27 mouse cellular contexts compared by ENCODE assay signal in the genomic region with DNA sequence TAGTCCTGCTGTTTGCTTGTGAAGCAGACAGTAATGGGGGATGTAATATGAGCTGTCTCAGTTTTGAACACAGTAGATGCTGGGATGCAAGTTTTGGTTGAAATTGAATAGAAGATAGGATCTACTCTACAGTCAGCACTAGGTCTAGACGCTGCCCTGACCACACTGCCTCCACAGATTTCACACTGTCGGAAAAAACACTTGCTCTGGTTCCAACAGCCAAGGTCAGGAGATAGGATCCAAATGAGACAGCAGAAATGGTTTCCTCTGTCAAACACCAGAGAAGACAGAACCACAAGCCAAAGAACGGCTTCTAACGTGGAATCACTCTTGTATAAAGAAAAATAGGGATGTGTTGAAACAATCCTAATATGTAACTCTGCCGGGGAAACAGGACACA. TPM values are rescaled to one million over a fixed set of nuclear protein-coding genes. Genes with fewer than 3 reads are reported as not detected.
DNase-seq lines count a peak whose midpoint lies in the region; ATAC-seq and TF ChIP-seq lines count a peak whose summit lies in the region.
"Had no signal": no experiment of that assay in that cellular context is flagged by ENCODE, and none has a peak within 500 bp of the region (broad histone marks: within the 10 kb centered on the region; RNA-seq: fewer than 3 reads in every experiment).

No protein-coding gene starts in this region.

- no peaks in the 10 kb centered on the region for H3K27me3 ChIP-seq in liver, adult 2 months (ENCODE audit: control insufficient read depth, insufficient read depth, low read length)
- no peaks in the 10 kb centered on the region for H3K27me3 ChIP-seq in liver, embryonic 12.5 days (replicated peaks)
- H3K27me3 ChIP-seq in kidney, embryonic 15.5 days = no peaks in the 10 kb centered on the region
- H3K27me3 ChIP-seq: forebrain, embryonic 13.5 days; heart, embryonic 13.5 days had no signal

- H3K9ac ChIP-seq in liver, adult 2 months (ENCODE audit: low read depth, low read length) = no peak overlapping the region
- no peak overlapping the region for H3K9ac ChIP-seq in liver, embryonic 12.5 days
- H3K9ac ChIP-seq in kidney, embryonic 15.5 days = no peak overlapping the region
- H3K9ac ChIP-seq: forebrain, embryonic 13.5 days; heart, embryonic 13.5 days; hindbrain, embryonic 14.5 days had no signal

- DNase-seq in adrenal gland, adult 2 months = peak; percentile 19
- DNase-seq in adrenal gland, postnatal 4 days (ENCODE audit: low spot score in 2 of 2) = no peak
- DNase-seq in liver, adult 2 months (ENCODE audit: extremely low read depth, low read depth, low spot score) = peak; percentile 79
- DNase-seq in gastrocnemius, postnatal 10 days = no peak
- DNase-seq: adrenal gland, postnatal 10 days; adrenal gland, postnatal 36 days; B cell, adult 2 months; cerebellum, adult 11 months; cerebellum, adult 2 months; cerebellum, adult 9-11 months; cerebellum, postnatal 25 days; gastrocnemius, postnatal 14 days; heart, postnatal 14 days; heart, postnatal 4 days had no signal

- no peaks in the 10 kb centered on the region for H3K9me3 ChIP-seq in liver, embryonic 12.5 days (replicated peaks)
- H3K9me3 ChIP-seq in kidney, embryonic 15.5 days (replicated peaks) = no peaks in the 10 kb centered on the region
- H3K9me3 ChIP-seq: forebrain, embryonic 10.5 days; forebrain, embryonic 13.5 days; heart, embryonic 13.5 days had no signal

- no peak overlapping the region for H3K4me3 ChIP-seq in liver, adult 2 months (ENCODE audit: insufficient read depth, low read depth, low read length)
- no peak overlapping the region for H3K4me3 ChIP-seq in liver, embryonic 12.5 days
- H3K4me3 ChIP-seq in kidney, embryonic 15.5 days (replicated peaks) = no peak overlapping the region
- H3K4me3 ChIP-seq: forebrain, embryonic 10.5 days; forebrain, embryonic 13.5 days; heart, embryonic 13.5 days had no signal

- H3K27ac ChIP-seq in liver, adult 2 months (replicated peaks; ENCODE audit: insufficient read depth, low read depth, low read length) = 0 out of 2 replicates have a peak overlapping the region, but pooled peaks have one; percentile 32
- H3K27ac ChIP-seq in liver, embryonic 12.5 days = no peak overlapping the region
- H3K27ac ChIP-seq in kidney, embryonic 15.5 days = no peak overlapping the region
- H3K27ac ChIP-seq: forebrain, embryonic 10.5 days; forebrain, embryonic 13.5 days; heart, embryonic 13.5 days; hindbrain, embryonic 14.5 days; hindbrain, postnatal 0 days had no signal

- TF ChIP-seq POLR2A in liver, adult 2 months (IDR thresholded peaks at IDR 0.05; ENCODE audit: extremely low read depth, insufficient read depth, low read length) = no peak

- no peaks in the 10 kb centered on the region for H3K79me2 ChIP-seq in liver, adult 2 months (ENCODE audit: control insufficient read depth, insufficient read depth, low read length)

- WGBS in liver, adult 2 months = 9% methylated on average over 5 of the region's 5 CpGs
- WGBS in liver, embryonic 12.5 days (ENCODE audit: insufficient replicate concordance) = 24% methylated on average over 5 of the region's 5 CpGs
- 76% methylated on average over 5 of the region's 5 CpGs for WGBS in kidney, embryonic 15.5 days

- peaks cover 13% of the 10 kb centered on the region for H3K4me1 ChIP-seq in liver, adult 2 months (ENCODE audit: control insufficient read depth, insufficient read depth, low read length)
- no peaks in the 10 kb centered on the region for H3K4me1 ChIP-seq in liver, embryonic 12.5 days
- no peaks in the 10 kb centered on the region for H3K4me1 ChIP-seq in kidney, embryonic 15.5 days
- H3K4me1 ChIP-seq: forebrain, embryonic 10.5 days; forebrain, embryonic 13.5 days had no signal

- H3K36me3 ChIP-seq in liver, adult 2 months (ENCODE audit: control insufficient read depth, insufficient read depth, low read length) = no peaks in the 10 kb centered on the region
- no peaks in the 10 kb centered on the region for H3K36me3 ChIP-seq in liver, embryonic 12.5 days
- no peaks in the 10 kb centered on the region for H3K36me3 ChIP-seq in kidney, embryonic 15.5 days
- H3K36me3 ChIP-seq: forebrain, embryonic 10.5 days; heart, embryonic 13.5 days had no signal

- H3K4me2 ChIP-seq in liver, embryonic 12.5 days = no peak overlapping the region
- no peak overlapping the region for H3K4me2 ChIP-seq in kidney, embryonic 15.5 days
- H3K4me2 ChIP-seq: forebrain, embryonic 13.5 days; heart, embryonic 13.5 days; hindbrain, embryonic 14.5 days had no signal

- no peak for TF ChIP-seq CTCF in liver, adult 2 months (IDR thresholded peaks at IDR 0.05; ENCODE audit: low read depth, low read length)

- no peak for ATAC-seq in liver, embryonic 12.5 days
- ATAC-seq in common myeloid progenitor, adult 5-6 weeks (replicated peaks; ENCODE audit: low read depth, poor library complexity, severe bottlenecking) = peak; percentile 47
- peak; percentile 35 for ATAC-seq in megakaryocyte progenitor cell, adult 5-6 weeks (replicated peaks; ENCODE audit: poor library complexity)
- no peak for ATAC-seq in kidney, embryonic 15.5 days (replicated peaks; ENCODE audit: low FRiP score)
- ATAC-seq: activated CD4-positive, CD25-positive, alpha-beta regulatory T cell, adult 4 months; CD4-positive, CD25-positive, alpha-beta regulatory T cell, adult 4 months; forebrain, embryonic 13.5 days; forebrain, embryonic 16.5 days; hindbrain, postnatal 0 days; inflammation-experienced regulatory T-cells, adult 6 months had no signal

RNA-seq across cellular contexts. Expression of a gene that starts 41.0 kb away (rescaled TPM):
- total RNA-seq in adrenal gland, adult 2 months (2021) = 10 to 100 TPM; 35.8 to 44.5 TPM
- polyA plus RNA-seq in adrenal gland, adult 2 months (2012; rRNA removed) = 13.3 and 14.5 TPM in 2 replicates
- 10 to 100 TPM; 45.1 to 45.5 TPM for total RNA-seq in adrenal gland, postnatal 4 days (2021)
- 122 and 173 TPM in 2 replicates for total RNA-seq in liver, adult 2 months (2014; rRNA removed)
- 125 and 136 TPM in 2 replicates for polyA plus RNA-seq in liver, adult 2 months (2012; rRNA removed)
- 44.5 and 45.0 TPM in 2 replicates for polyA plus RNA-seq in liver, embryonic 12.5 days (2016; fragmentation: Nextera tagmentation; extraction: Ambion mirVana)
- 48.4 and 57.5 TPM in 2 replicates for total RNA-seq in common myeloid progenitor, adult 5-6 weeks (2017)
- total RNA-seq in megakaryocyte progenitor cell, adult 5-6 weeks (2015) = 43.5 and 54.8 TPM in 2 replicates
- total RNA-seq in megakaryocyte progenitor cell, adult 5-6 weeks (2017) = 38.5 and 47.2 TPM in 2 replicates
- 24.0 and 24.2 TPM in 2 replicates for polyA plus RNA-seq in kidney, embryonic 15.5 days (2015; fragmentation: Nextera tagmentation; extraction: Ambion mirVana)
- total RNA-seq in gastrocnemius, postnatal 10 days (2021) = 1 to 10 TPM; 5.0 to 7.7 TPM

Comparison
In these comparisons a context has a peak if more than half of its experiments do, and no peak if none do; other contexts are left out.
1. DNase-seq: peak in adrenal gland, adult 2 months (single experiment) and liver, adult 2 months (single experiment); none in adrenal gland, postnatal 4 days (0 of 2) and gastrocnemius, postnatal 10 days (single experiment).
2. ATAC-seq: peak in common myeloid progenitor, adult 5-6 weeks (single experiment) and megakaryocyte progenitor cell, adult 5-6 weeks (single experiment); none in liver, embryonic 12.5 days (single experiment) and kidney, embryonic 15.5 days (single experiment).